Mouse (Mus musculus) embryo, embryonic 9.5 days (tissue): ENCODE measurements around the gene Rnf111.
"Not testable (repeated sequence)": the region's sequence is repeated elsewhere in the genome, so short reads cannot be mapped to it uniquely, and the experiment has no call there.

Source experiments
- DNase-seq: peaks from one replicate; pipeline ENCODE4 v3.0.0-alpha.2; 2017; ENCODE audit errors: extremely low spot score

Gene Rnf111

GRCm38 (mm10) chr9:70503626-70504041 is at the start of gene Rnf111:
Rnf111 (minus strand) TSS chr9:70503725.
- DNase-seq, result peak; percentile 95

GRCm38 (mm10) chr9:70552233-70552632 is 48.7 kb upstream of the Rnf111 start:
- not testable (repeated sequence) for DNase-seq

- no peak for DNase-seq
Measured at GRCm38 (mm10) chr9:70551524-70551923, 48.0 kb upstream of the Rnf111 start.

GRCm38 (mm10) chr9:70548304-70548703 is 44.8 kb upstream of the Rnf111 start:
- DNase-seq, result no peak

GRCm38 (mm10) chr9:70546576-70546975 is 43.1 kb upstream of the Rnf111 start:
- not testable (repeated sequence) for DNase-seq

GRCm38 (mm10) chr9:70544831-70545230 is 41.3 kb upstream of the Rnf111 start:
- no peak for DNase-seq

GRCm38 (mm10) chr9:70543985-70544384 is 40.5 kb upstream of the Rnf111 start:
- DNase-seq, result no peak

- peak; percentile 5 for DNase-seq
Measured at GRCm38 (mm10) chr9:70543048-70543880, 39.7 kb upstream of the Rnf111 start.

GRCm38 (mm10) chr9:70542305-70543041 is 38.9 kb upstream of the Rnf111 start, which contains the start of gene Sltm:
Sltm (plus strand) TSS chr9:70542754.
- peak; percentile 99 for DNase-seq

- peak; percentile 25 for DNase-seq
Measured at GRCm38 (mm10) chr9:70541584-70541983, 38.1 kb upstream of the Rnf111 start.

- no peak for DNase-seq
Measured at GRCm38 (mm10) chr9:70533328-70533727, 29.8 kb upstream of the Rnf111 start.

GRCm38 (mm10) chr9:70524366-70524765 is 20.8 kb upstream of the Rnf111 start:
- DNase-seq, result no peak

GRCm38 (mm10) chr9:70523813-70524212 is 20.3 kb upstream of the Rnf111 start:
- DNase-seq, result no peak

- DNase-seq, result no peak
Measured at GRCm38 (mm10) chr9:70520651-70521050, 17.1 kb upstream of the Rnf111 start.

GRCm38 (mm10) chr9:70511681-70512080 is 8.2 kb upstream of the Rnf111 start:
- no peak for DNase-seq

GRCm38 (mm10) chr9:70510998-70511583 is 7.6 kb upstream of the Rnf111 start:
- DNase-seq, result no peak

GRCm38 (mm10) chr9:70509906-70510525 is 6.5 kb upstream of the Rnf111 start:
- no peak for DNase-seq

GRCm38 (mm10) chr9:70506787-70507186 is 3.3 kb upstream of the Rnf111 start:
- DNase-seq, result no peak

- no peak for DNase-seq
Measured at GRCm38 (mm10) chr9:70506186-70506585, 2.7 kb upstream of the Rnf111 start.

GRCm38 (mm10) chr9:70503015-70503603 is 416 bp downstream of the Rnf111 start:
- DNase-seq, result peak; percentile 79

GRCm38 (mm10) chr9:70502284-70503014 is 1.1 kb downstream of the Rnf111 start:
- no peak for DNase-seq
